Mouse (Mus musculus): ENCODE data around the gene Traf3ip2.

The Traf3ip2 gene

DNA sequence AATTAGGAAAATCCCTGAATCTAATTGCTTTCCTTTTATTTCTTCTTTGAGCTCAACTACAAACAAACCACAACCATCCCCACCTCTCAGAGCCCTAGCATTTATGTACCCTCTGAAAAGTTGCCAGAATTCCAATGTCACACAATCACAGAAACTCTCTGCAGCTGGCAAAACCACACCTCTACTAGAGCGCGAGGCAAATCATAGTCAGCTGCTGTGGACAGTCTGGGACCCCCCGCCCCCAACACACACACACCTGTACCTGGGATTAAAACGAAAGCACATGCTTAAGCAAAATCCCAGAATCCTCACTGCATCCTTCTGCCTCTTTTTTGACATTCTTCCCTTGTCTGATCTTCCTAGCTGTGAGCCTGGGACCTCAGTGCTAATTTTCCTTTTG, 13.1 kb upstream of the Traf3ip2 start:
- no peak for DNase-seq (ENCODE audit: low read depth in 2 of 2, low spot score in 2 of 2)

DNA sequence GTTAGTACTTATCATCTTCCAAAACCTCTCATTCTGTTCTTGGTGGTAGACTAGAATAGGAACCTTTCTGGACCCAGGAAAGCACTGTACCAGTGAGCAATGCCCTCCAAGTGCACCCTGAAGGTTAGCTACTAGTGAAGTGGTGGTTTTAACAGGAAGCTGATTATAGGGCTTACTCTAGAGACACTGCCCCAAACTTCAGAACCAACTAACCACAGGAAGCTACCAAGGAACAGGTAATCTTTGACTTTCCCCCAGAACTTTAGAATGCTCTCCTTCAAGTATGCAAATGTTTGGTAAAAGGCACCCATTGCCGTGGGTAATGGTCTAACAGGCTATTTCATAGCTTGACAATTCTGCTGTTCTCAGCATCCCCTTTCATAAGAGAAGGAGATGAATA, 12.6 kb upstream of the Traf3ip2 start:
- DNase-seq (ENCODE audit: low read depth in 2 of 2, low spot score in 2 of 2) = peak; percentile 26 to 33

GRCm38 (mm10) chr10:39601068-39601467, 11.7 kb upstream of the Traf3ip2 start:
- DNase-seq (ENCODE audit: low read depth in 2 of 2, low spot score in 2 of 2) = no peak

GRCm38 (mm10) chr10:39606434-39606833, 6.3 kb upstream of the Traf3ip2 start:
- DNase-seq (ENCODE audit: low read depth in 2 of 2, low spot score in 2 of 2) = no peak

DNA sequence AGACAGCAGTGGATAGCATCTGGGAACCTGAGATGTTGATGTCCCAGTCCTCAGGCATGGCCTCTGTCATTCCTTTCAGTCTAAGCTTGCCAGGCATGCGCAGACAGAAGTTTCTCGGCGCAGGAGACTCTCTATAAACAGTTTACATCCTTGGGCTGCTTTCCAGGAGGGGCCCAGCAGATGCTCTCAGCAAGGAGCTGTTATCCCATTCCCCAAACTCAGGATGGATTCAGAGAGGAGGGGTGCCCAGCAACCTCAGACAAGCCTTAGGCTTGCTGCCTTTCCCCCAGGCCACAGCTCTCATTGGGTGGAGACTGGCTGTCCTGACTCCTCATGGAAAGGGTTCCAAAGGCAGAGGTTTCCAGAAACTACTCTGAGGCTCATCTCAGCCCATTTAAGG, 1.5 kb upstream of the Traf3ip2 start:
- no peak for DNase-seq (ENCODE audit: low read depth in 2 of 2, low spot score in 2 of 2)

- DNase-seq (ENCODE audit: low read depth in 2 of 2, low spot score in 2 of 2) = no peak
These were observed 603 bp upstream of the Traf3ip2 start for GRCm38 (mm10) chr10:39612131-39612530.

DNA sequence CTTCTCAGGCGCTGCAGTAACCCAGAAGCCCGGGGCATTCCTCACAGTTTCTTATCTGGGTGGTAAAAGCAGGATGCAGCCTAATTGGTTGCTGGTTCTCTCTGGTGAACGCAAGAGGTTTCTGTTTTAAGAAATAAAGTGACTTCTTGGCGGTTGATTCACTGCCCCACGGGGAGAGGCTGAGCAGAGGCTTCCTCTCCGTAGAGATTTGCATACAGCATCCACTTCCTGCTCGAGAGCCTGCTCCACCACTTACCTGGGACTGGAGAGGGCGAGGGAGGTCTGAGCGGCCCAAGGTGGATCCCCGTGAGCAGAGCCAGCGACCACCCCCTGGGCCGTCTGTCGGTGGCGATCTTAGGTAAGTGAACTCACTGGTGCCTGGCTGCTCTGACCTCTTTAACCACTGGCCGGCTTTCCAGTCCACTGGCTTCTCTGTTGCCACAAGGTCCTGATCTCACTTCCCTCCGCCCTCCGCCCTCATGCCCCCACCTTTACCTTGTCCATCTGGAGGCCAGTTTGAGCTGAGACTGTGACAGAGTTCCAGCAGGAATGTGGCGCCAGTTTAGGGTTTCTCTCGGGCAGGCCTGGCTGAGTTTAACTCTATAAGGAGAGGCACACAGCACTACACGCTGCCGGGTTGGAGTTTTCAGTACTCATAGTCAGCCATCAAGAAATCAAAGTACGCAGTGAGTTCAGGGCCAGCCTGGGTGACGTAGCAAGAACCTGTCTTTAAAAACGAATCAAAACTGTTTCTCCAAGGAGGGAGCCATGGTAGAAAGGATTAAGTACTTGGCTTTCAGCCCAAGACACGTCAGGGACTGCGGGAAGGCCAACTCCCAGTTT, 476 bp downstream of the Traf3ip2 start:
- peak; percentile 63 to 70 for DNase-seq (ENCODE audit: low read depth in 2 of 2, low spot score in 2 of 2)

GRCm38 (mm10) chr10:39613973-39614372, 1.2 kb downstream of the Traf3ip2 start:
- DNase-seq (ENCODE audit: low read depth in 2 of 2, low spot score in 2 of 2) = no peak

GRCm38 (mm10) chr10:39614676-39615075, 1.9 kb downstream of the Traf3ip2 start:
- no peak for DNase-seq (ENCODE audit: low read depth in 2 of 2, low spot score in 2 of 2)

GRCm38 (mm10) chr10:39615531-39616229, 2.9 kb downstream of the Traf3ip2 start:
- DNase-seq (ENCODE audit: low read depth in 2 of 2, low spot score in 2 of 2) = no peak

DNA sequence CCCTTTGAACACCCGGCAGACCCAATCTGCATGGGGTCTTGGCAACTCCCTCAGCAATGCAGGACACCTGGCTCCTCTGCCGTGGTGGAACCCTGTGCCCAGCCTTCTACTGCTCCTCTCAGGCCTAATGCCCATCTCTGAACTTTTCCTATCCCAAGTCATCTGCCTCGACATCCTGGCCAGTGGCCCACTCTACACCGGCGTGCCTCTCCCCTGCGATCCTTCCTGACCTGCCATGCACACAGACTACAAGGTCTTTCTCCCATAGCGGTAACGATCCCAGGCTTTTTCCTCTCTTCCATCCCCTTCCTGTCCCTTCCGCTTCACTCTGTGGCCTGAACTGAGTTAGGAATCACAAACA, 3.5 kb downstream of the Traf3ip2 start:
- no peak for DNase-seq (ENCODE audit: low read depth in 2 of 2, low spot score in 2 of 2)

DNA sequence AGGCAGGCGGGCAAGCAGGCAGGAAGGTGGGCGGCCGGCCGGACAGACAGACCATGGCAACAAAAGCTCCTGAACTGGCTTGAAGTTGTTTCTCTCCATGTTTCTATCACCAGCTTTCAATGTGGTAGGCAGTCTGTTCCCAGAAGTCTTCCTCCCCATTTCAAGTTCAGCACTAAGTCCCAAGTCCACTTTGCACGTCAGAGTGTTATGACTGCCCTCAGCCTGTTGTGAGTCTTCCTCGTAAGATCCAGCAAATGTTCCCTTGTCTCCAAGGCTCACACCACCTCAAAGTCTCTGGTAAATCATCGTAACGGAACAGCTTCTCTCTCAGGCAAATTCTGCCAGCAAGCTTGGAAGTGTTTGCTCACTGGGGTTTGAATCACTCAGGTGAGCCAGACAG, 3.9 kb downstream of the Traf3ip2 start:
- DNase-seq (ENCODE audit: low read depth in 2 of 2, low spot score in 2 of 2) = no peak

GRCm38 (mm10) chr10:39618431-39618830, 5.7 kb downstream of the Traf3ip2 start:
- no peak for DNase-seq (ENCODE audit: low read depth in 2 of 2, low spot score in 2 of 2)

GRCm38 (mm10) chr10:39620626-39621025, 7.9 kb downstream of the Traf3ip2 start:
- no peak for DNase-seq (ENCODE audit: low read depth in 2 of 2, low spot score in 2 of 2)

GRCm38 (mm10) chr10:39623806-39624205, 11.1 kb downstream of the Traf3ip2 start:
- DNase-seq (ENCODE audit: low read depth in 2 of 2, low spot score in 2 of 2) = no peak

- DNase-seq (ENCODE audit: low read depth in 2 of 2, low spot score in 2 of 2) = no peak
These were observed 12.3 kb downstream of the Traf3ip2 start for GRCm38 (mm10) chr10:39624837-39625625.

DNA sequence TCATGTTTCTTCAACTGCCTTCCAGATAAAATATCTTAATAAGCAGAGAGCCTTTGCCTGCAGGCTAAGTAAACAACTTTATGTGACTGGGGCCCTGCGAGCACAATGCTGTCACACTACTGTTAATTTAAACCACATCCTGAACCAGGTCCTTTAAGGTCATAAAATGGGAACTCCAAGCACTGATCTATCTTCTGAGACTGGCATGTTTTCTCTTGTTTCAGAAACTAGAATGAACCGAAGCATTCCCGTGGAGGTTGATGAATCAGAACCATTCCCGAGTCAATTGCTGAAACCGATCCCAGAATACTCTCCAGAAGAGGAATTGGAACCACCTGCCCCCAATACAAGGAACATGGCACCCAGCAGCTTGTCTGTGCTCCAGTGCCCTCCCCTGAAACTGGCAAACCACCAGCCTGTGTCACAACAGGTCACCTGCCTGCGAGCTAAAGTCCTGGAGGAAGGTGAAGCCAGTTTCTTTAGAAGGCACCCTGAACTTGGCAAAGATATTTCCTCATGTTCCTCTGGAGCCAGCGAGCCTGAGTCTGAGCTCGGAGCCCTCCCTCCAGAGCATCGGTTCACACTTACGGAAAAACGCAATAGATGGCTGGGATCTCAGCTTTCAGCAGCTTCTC, 13.0 kb downstream of the Traf3ip2 start:
- peak; percentile 10 to 24 for DNase-seq (ENCODE audit: low read depth in 2 of 2, low spot score in 2 of 2)

GRCm38 (mm10) chr10:39626376-39626775, 13.6 kb downstream of the Traf3ip2 start:
- no peak for DNase-seq (ENCODE audit: low read depth in 2 of 2, low spot score in 2 of 2)

GRCm38 (mm10) chr10:39628799-39629517, 16.2 kb downstream of the Traf3ip2 start:
- no peak for DNase-seq (ENCODE audit: low read depth in 2 of 2, low spot score in 2 of 2)

DNA sequence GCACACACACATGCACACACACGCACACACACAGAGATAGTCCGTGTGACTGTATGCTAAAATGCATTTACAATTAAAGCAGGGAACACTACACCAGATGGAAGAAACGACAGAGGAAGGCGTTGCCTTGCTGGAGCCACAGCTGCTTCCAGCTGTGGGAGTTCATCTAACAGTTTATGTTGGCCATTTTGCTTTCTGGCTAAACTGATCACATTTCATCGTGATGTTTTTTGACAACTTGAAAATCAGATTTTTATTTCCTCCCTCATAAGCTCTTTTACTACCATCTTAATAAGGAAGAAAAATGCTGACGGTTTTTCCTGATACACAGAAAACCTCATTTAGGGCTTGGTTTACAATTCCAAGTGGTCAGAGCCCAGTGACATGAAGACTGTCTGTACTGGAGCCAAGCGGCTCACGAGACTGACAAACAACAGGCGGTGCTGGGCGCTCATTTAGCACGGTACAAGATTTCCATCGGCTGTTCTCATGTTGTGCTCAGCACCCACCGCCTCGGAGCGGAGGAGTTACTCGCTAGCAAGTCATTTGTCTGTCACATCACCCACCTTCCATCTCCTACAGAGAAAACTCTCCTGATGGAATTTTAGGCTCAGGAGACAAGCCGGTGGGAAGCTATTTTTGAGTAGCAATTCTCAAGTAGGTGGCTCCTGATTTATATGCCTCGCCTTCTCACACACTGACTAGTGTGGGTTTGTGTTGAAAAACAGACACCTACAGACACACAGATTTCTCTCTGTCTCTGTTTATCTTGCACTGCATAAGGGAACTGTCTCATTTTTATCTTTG, 17.2 kb downstream of the Traf3ip2 start:
- no peak for DNase-seq (ENCODE audit: low read depth in 2 of 2, low spot score in 2 of 2)
